Mouse (Mus musculus): ENCODE measurements around the gene Grm5. TPM values are rescaled to one million over a fixed set of nuclear protein-coding genes. Genes with fewer than 3 reads are reported as not detected.
A peak's percentile ranks its signal among the peaks of the same experiment; 100 is the strongest.

The Grm5 gene
- total RNA-seq (2021): not detected in 2 replicates
- long read RNA-seq, experiment 1: 0 reads
- long read RNA-seq, experiment 2: 0 reads

GRCm38 (mm10) chr7:87583868-87584267 lies at the start of gene Grm5:
Grm5 (plus strand) TSS chr7:87584168.
- no peak for DNase-seq

GRCm38 (mm10) chr7:87539031-87539430 lies 44.9 kb upstream of the Grm5 start:
- DNase-seq: peak; percentile 3

DNA sequence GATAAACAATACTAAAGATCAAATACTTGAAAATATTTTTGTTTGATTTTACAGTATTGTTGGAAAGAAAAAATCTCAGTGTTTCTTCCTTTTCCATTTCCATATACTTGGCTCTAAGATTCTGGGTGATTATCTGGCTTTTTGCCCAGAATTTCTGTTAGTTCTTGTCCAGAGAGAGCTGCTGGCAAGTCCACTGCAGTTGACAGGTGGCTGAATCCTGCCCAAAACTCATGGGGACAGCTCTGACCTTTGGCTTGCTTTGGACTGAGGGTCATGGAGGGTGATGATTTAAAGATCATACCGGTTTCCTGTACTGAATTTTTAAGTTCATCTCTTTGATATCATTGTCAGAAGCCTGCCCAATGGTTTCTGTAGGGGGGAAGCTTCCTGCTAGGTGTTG lies 18.7 kb upstream of the Grm5 start:
- peak; percentile 40 for DNase-seq

DNA sequence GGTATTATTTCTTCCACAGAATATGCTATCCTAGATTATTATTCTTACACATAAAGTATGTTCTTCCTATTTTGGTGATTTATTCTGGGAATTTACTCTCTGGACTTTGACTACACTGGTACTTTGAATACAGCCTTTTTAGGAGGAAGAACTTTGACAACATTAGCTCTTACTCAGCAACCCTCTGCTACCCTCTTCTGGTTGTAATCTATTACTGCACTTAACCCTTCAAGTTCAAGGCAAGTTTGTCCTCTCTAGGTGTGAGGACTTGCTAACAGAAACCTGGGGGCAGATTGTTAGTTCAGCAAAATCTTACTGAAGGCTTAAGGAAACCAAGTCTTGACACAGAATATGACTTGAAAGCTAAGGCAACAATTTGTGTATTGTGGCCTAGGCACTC lies 17.5 kb upstream of the Grm5 start:
- no peak for DNase-seq

- peak; percentile 3 for DNase-seq
Measured at GRCm38 (mm10) chr7:87584281-87584701, 323 bp downstream of the Grm5 start.

DNA sequence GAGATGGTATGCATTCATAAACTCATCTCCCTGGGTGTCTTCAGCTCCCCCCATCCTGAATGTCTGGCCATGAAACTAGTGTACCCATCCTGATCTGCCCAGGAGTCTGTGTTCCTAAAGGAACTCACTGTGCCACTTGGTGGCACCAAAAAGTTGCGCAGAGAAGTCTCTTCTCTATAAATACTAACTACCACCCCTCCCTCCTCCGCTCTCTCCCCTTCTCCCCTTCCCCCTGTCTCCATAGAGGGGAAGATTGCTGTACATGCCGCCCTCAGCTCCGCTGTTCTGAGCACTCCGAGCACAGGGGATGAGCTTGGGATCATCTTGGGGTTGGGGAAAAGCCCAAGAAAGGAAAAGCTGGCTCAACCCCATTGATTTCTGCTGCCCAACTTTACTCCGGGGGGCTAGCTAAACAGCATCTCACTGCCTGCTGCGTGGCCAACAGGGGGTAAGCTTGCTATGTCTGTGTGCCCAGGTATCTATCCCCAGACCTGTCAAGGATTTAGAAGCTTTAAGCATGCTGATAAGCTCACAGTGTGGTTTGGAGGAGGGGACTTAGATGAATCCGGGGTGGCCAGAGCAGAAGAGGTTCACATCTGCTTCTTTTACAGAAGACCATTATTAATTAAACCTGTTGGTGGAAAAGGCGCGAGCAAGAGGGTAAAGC lies 2.4 kb downstream of the Grm5 start:
- DNase-seq: no peak

- peak; percentile 5 for DNase-seq
Measured at GRCm38 (mm10) chr7:87587976-87588375, 4.0 kb downstream of the Grm5 start.

- DNase-seq: no peak
Measured at GRCm38 (mm10) chr7:87626251-87626650, 42.3 kb downstream of the Grm5 start.

DNA sequence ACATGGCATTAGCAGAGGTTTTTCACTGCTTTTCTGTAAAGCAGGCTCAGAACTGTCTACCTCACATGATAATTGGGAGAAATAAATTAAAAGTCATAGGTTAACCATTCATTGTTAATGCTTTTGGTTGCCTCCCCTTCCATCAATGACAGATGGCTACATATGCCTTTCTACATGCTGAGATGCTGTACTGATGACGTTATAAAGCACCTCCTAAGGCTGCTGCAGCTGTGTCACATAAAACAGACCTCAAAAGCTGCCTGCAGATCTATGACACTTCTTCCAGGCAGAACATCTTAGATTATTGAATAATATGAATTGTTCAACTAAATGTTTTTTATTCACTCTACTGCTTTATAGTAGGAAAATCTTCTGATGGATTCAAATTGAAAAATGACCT lies 51.6 kb downstream of the Grm5 start:
- DNase-seq: no peak

DNA sequence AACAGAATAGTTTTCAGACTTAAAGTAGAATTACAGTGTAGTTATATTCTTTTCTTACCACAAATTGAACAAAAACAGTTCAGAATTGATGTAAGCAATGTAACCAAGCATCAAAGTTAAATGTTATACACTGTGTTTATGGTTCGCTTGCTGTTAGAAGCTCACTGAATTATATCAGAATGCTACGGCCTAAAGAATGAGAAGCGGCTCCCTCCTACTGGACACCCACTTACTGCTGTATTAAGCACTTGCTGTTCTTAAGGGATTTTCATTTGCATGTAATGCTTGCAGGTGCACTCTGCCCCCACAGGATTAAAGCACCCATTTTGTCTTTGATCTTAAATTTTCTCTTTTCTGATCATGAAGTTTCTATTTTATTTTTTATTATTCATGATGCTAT lies 66.6 kb downstream of the Grm5 start:
- no peak for DNase-seq

DNA sequence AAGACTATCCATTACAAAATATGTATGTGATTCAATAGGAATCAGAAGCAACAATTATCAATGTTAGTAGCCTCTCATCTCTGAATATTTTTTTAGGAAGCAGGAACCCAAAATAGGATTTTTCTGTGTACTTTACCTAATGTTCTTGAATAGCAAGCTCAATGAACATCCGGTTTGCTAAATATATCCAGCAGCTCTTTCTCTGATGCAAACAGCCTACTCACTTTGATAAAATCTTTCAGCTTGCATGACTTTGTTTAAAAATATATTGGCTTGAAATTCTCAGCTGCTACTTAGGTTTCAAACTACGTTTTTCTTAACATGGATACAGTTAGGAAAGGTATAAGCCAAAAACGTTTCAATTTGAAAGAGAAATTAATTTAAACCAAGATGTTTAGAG lies 77.8 kb downstream of the Grm5 start:
- no peak for DNase-seq

DNA sequence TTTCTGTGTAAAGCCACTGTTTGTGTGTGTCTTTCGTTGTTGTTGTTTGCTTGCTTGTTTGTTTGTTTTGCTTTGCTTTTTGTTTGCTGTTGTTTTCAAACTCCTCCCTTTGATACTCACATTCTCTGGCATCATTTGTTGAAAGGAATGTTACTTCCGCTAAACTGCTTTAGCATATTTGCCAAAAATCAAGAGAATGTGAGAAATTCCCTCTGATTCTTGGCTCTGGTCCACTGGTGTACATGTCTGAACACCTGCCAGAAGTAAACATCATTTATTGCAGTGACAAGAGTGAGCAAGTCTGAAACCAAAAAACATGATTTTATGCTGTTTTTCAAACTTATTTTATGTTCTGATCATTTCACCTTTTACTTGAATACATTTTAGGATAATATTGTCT lies 80.1 kb downstream of the Grm5 start:
- no peak for DNase-seq

- DNase-seq: no peak
Measured at GRCm38 (mm10) chr7:87716393-87716792, 132.4 kb downstream of the Grm5 start.

- DNase-seq: no peak
Measured at GRCm38 (mm10) chr7:87718631-87719030, 134.7 kb downstream of the Grm5 start.

DNA sequence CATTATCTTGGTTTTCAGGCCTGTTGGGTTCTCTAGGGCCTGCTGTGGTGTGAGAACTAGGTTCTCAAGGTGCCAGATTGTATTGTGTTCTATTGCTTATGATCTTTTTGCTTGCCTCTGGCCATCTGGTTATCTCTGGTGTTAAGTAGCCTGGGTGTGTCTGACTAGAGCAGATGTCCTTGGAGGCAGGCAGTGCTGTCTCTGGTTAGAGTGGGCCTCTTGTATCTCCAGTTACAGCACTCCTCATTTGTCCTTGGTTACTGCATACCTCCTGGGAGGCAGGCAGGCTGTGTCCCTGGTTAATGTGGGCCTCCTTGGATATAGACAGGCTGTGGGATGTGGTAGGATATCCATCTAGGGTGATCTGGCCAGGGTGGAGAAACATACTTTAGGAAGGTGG lies 150.5 kb downstream of the Grm5 start:
- DNase-seq: no peak

DNA sequence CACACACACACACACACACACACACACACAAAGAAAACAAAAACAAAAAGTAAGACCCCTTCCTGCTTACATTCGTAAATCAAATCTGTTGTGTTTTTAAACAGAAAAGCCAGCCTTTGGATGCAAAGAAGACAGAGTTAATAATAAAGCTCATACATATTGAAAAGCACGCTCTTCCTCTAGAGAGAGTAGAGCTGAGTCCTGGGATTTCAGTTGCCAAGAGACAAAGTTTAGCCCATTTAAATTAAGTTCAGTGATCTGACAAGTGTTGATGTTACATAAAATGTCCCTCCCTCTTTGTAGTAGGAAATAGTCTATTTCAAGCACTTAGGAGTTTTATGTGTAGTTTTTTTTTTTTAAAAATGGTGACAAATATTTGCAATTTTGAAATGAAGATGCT lies 178.0 kb downstream of the Grm5 start:
- no peak for DNase-seq

GRCm38 (mm10) chr7:87762376-87762775 lies 178.4 kb downstream of the Grm5 start:
- no peak for DNase-seq

DNA sequence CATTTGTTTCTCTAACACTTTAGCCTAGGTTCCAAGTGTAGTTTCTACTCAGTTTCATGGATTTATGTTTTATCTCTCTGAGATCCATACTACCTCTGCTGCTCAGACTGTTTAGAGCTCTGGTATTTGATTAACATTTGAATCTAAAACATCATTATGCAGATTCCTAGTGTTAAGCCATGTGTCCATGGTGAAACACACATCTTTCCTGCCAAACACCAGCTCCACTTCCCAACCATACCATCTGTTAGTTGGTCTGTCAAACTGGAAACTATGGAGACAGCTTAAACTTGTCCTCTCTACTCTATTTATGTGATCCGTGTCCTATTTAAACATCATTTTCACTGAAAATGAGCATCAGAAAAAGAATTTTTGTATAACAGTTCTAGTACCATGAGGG lies 203.6 kb downstream of the Grm5 start:
- DNase-seq: no peak

DNA sequence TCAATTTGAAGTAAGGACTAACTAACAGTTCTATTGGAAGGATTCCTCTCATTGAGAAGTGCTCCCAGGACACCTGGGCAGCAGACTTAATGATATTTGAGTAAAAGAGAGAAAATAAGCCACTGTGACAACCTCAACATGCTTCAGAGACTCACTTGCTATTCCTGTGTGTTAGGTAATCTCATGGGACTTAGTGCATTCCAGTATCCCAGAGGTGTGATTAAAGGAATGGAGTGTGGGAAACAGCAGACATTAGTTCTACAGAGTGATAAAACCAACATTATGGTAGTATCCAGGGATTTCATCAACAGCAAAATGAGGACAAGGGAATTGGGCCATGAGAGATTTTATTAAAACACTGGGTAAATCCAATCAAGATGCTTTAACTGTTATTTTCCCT lies 205.0 kb downstream of the Grm5 start:
- DNase-seq: no peak

GRCm38 (mm10) chr7:87793896-87794295 lies 209.9 kb downstream of the Grm5 start:
- no peak for DNase-seq

GRCm38 (mm10) chr7:87824898-87825297 lies 240.9 kb downstream of the Grm5 start:
- no peak for DNase-seq

GRCm38 (mm10) chr7:87834669-87835068 lies 250.7 kb downstream of the Grm5 start:
- no peak for DNase-seq

GRCm38 (mm10) chr7:87838579-87838978 lies 254.6 kb downstream of the Grm5 start:
- no peak for DNase-seq

GRCm38 (mm10) chr7:87843496-87843895 lies 259.5 kb downstream of the Grm5 start:
- DNase-seq: no peak

GRCm38 (mm10) chr7:87846082-87846481 lies 262.1 kb downstream of the Grm5 start:
- DNase-seq: no peak
